Mouse (Mus musculus) G1E (cell line): Measurements from ENCODE around the gene Slc19a1. TPM values are rescaled to one million over a fixed set of nuclear protein-coding genes. Genes with fewer than 3 reads are reported as not detected.

Experiments used
- ATAC-seq: 2 replicates; pipeline ENCODE4 v1.8.0; 2016; ENCODE audit warnings: mild to moderate bottlenecking; ENCODE audit not compliant: insufficient number of reproducible peaks, poor library complexity, low FRiP score, severe bottlenecking; ENCODE audit errors: extremely low read depth
- DNase-seq: peaks from one replicate; pipeline ENCODE4 v3.0.0; 2012; ENCODE audit warnings: low spot score
- H3K27me3 ChIP-seq: 2 replicates; pipeline ENCODE4 v1.6.1; 2012; ENCODE audit warnings: mild to moderate bottlenecking, low read length, inconsistent platforms; ENCODE audit not compliant: insufficient read depth
- H3K36me3 ChIP-seq: replicated peaks from 2 replicates; pipeline ENCODE3; 2012; ENCODE audit warnings: mild to moderate bottlenecking, inconsistent platforms
- H3K4me1 ChIP-seq: 2 replicates; pipeline ENCODE4 v1.6.1; 2012; ENCODE audit warnings: low read depth, low read length, inconsistent platforms, mixed read lengths; ENCODE audit not compliant: insufficient read depth
- H3K4me3 ChIP-seq: 2 replicates; pipeline ENCODE4 v1.5.1; 2012; ENCODE audit warnings: low read depth, mild to moderate bottlenecking, inconsistent platforms, low read length, moderate library complexity, mixed read lengths
- H3K9me3 ChIP-seq: replicated peaks from 2 replicates; pipeline ENCODE4 v1.6.1; 2012; ENCODE audit warnings: inconsistent platforms
- CTCF ChIP-seq: IDR thresholded peaks from 2 replicates; pipeline ENCODE4 v1.5.1; 2012; ENCODE audit warnings: low read depth, low read length, inconsistent platforms, mixed read lengths
- GATA1 ChIP-seq: IDR thresholded peaks from 2 replicates; pipeline ENCODE4 v1.6.1; 2012; ENCODE audit warnings: borderline replicate concordance, low read length, inconsistent platforms, mixed read lengths
- GATA2 ChIP-seq: IDR thresholded peaks from 2 replicates; pipeline ENCODE4 v1.6.1; 2012; ENCODE audit warnings: low read depth, low read length, inconsistent platforms, borderline replicate concordance
- POLR2AphosphoS5 ChIP-seq: IDR thresholded peaks from 2 replicates; pipeline ENCODE4 v1.6.1; 2012; ENCODE audit warnings: low read depth, low read length, inconsistent platforms; ENCODE audit not compliant: insufficient replicate concordance
- TAL1 ChIP-seq: conservative IDR thresholded peaks from 2 replicates; pipeline ENCODE4 v1.6.1; 2012; ENCODE audit warnings: low read depth, low read length, inconsistent platforms, mixed read lengths
- polyA plus RNA-seq: library from polyadenylated mRNA; stranded (reverse); fragments of >175 nt; gene quantifications from 2 replicates; pipeline ENCODE4 v1.2.3, GENCODE M21; 2012
- total RNA-seq, 2 experiments: library from RNA; stranded (forward) in 1 of 2; stranded (reverse) in 1 of 2; fragments of 200-1000 nt in 1 of 2; fragments of >200 nt in 1 of 2; fragmentation: Nextera tagmentation in 1 of 2; gene quantifications; 2 replicates each; pipeline ENCODE4 v1.2.3; 2014 to 2017

Gene Slc19a1
- total and polyA plus RNA-seq, 3 experiments = 9.8 to 39.0 (median 10.5) TPM

GRCm38 (mm10) chr10:77048196-77048595 is 16.2 kb downstream of the Slc19a1 start:
- ATAC-seq (no peak), DNase-seq (no peak)
- Histone ChIP-seq H3K9me3 (no peaks in the 10 kb centered on the region), H3K27me3 (no peaks in the 10 kb centered on the region), H3K4me1 (0 out of 2 replicates have a peak, but pooled peaks cover 3% of the 10 kb centered on the region), H3K4me3 (no peak overlapping the region), H3K36me3 (peaks cover 99% of the 10 kb centered on the region)
- TF ChIP-seq TAL1 (no peak), POLR2AphosphoS5 (no peak), GATA2 (no peak), GATA1 (no peak), CTCF (no peak)

- ATAC-seq = no peak
- no peak for TF ChIP-seq TAL1
- Histone ChIP-seq H3K4me1 (no peaks in the 10 kb centered on the region), H3K9me3 (no peaks in the 10 kb centered on the region), H3K4me3 (no peak overlapping the region), H3K36me3 (peaks cover 99% of the 10 kb centered on the region), H3K27me3 (no peaks in the 10 kb centered on the region)
- DNase-seq = no peak
These were observed 16.6 kb downstream of the Slc19a1 start for GRCm38 (mm10) chr10:77048606-77049005.

- TF ChIP-seq TAL1 = no peak
- TF ChIP-seq GATA2 = no peak
- no peak for TF ChIP-seq POLR2AphosphoS5
- no peak for TF ChIP-seq GATA1
- TF ChIP-seq CTCF = no peak
- Histone ChIP-seq H3K27me3 (peaks cover 2% of the 10 kb centered on the region; the same call in 1 of the 2 replicates), H3K4me1 (peaks cover 18% of the 10 kb centered on the region), H3K4me3 (no peak overlapping the region), H3K9me3 (no peaks in the 10 kb centered on the region), H3K36me3 (peaks cover 65% of the 10 kb centered on the region)
- DNase-seq (no peak), ATAC-seq (no peak)
These were observed 24.7 kb downstream of the Slc19a1 start for GRCm38 (mm10) chr10:77056768-77057167.

GRCm38 (mm10) chr10:77061426-77061825 is 29.4 kb downstream of the Slc19a1 start:
- Histone ChIP-seq H3K36me3 (peaks cover 43% of the 10 kb centered on the region), H3K4me3 (no peak overlapping the region), H3K9me3 (no peaks in the 10 kb centered on the region), H3K27me3 (no peaks in the 10 kb centered on the region), H3K4me1 (peaks cover 8% of the 10 kb centered on the region)
- TF ChIP-seq GATA1 = no peak
- TF ChIP-seq POLR2AphosphoS5 = no peak
- no peak for TF ChIP-seq TAL1
- TF ChIP-seq GATA2 = no peak
- no peak for TF ChIP-seq CTCF
- ATAC-seq (no peak), DNase-seq (no peak)

- H3K36me3 ChIP-seq = peaks cover 43% of the 10 kb centered on the region
- H3K27me3 ChIP-seq = no peaks in the 10 kb centered on the region
- no peak for ATAC-seq
- no peak for TF ChIP-seq POLR2AphosphoS5
- no peak for TF ChIP-seq CTCF
- TF ChIP-seq TAL1 = no peak
- TF ChIP-seq GATA1 = no peak
- TF ChIP-seq GATA2 = no peak
- H3K4me3 ChIP-seq = no peak overlapping the region
- no peak for DNase-seq
- peaks cover 8% of the 10 kb centered on the region for H3K4me1 ChIP-seq
- H3K9me3 ChIP-seq = no peaks in the 10 kb centered on the region
These were observed 30.5 kb downstream of the Slc19a1 start for GRCm38 (mm10) chr10:77062393-77063010.

- H3K4me3 ChIP-seq = no peak overlapping the region; the same call in 1 of the 2 replicates
- no peak for DNase-seq
- H3K4me1 ChIP-seq = peaks cover 12% of the 10 kb centered on the region
- peaks cover 41% of the 10 kb centered on the region for H3K36me3 ChIP-seq
- no peaks in the 10 kb centered on the region for H3K27me3 ChIP-seq
- no peaks in the 10 kb centered on the region for H3K9me3 ChIP-seq
- no peak for ATAC-seq
- TF ChIP-seq CTCF (no peak), POLR2AphosphoS5 (no peak), GATA2 (no peak), GATA1 (no peak), TAL1 (no peak)
These were observed 32.2 kb downstream of the Slc19a1 start for GRCm38 (mm10) chr10:77064239-77064638.

- no peak overlapping the region for H3K4me3 ChIP-seq
- H3K9me3 ChIP-seq = no peaks in the 10 kb centered on the region
- no peaks in the 10 kb centered on the region for H3K27me3 ChIP-seq
- TF ChIP-seq GATA1 = no peak
- TF ChIP-seq TAL1 = no peak
- no peak for TF ChIP-seq POLR2AphosphoS5
- no peak for TF ChIP-seq GATA2
- no peak for TF ChIP-seq CTCF
- ATAC-seq (no peak), DNase-seq (no peak)
- peaks cover 14% of the 10 kb centered on the region for H3K4me1 ChIP-seq
- H3K36me3 ChIP-seq = peaks cover 45% of the 10 kb centered on the region
These were observed 32.6 kb downstream of the Slc19a1 start for GRCm38 (mm10) chr10:77064659-77065058.
